Mouse (Mus musculus) MEL (cell line): ENCODE results near the gene Wnk3. TPM values are rescaled to one million over a fixed set of nuclear protein-coding genes. Genes with fewer than 3 reads are reported as not detected.

Source experiments
- DNase-seq: peaks from one replicate; pipeline ENCODE4 v3.0.0; 2011; ENCODE audit warnings: low read depth, low spot score
- H3K27ac ChIP-seq: 2 replicates; pipeline ENCODE4 v1.5.1; 2012; ENCODE audit warnings: low read depth, mild to moderate bottlenecking, control low read depth, low read length, moderate library complexity; ENCODE audit not compliant: control insufficient read depth
- H3K27me3 ChIP-seq, 2 experiments: fragments of 150-350 bp in 1 of 2; sonication (generic) in 1 of 2; 2 replicates each; pipeline ENCODE4 v1.6.1; 2012; ENCODE audit warnings: low read length in 2 of 2, mild to moderate bottlenecking in 2 of 2, improper control_type of control experiment in 1 of 2, moderate library complexity in 1 of 2; ENCODE audit not compliant: insufficient read depth in 2 of 2, control insufficient read depth in 1 of 2
- H3K36me3 ChIP-seq, 2 experiments: 2 replicates each; pipeline ENCODE4 v1.6.1; 2012 to 2014; ENCODE audit warnings: low read length in 2 of 2, improper control_type of control experiment in 1 of 2, inconsistent platforms in 1 of 2, mild to moderate bottlenecking in 1 of 2; ENCODE audit not compliant: insufficient read depth in 2 of 2, control insufficient read depth in 1 of 2
- H3K4me1 ChIP-seq, 2 experiments: fragments of 150-350 bp in 1 of 2; sonication (generic) in 1 of 2; 2 replicates each; pipeline ENCODE4 v1.6.1; 2012; ENCODE audit warnings: low read length in 2 of 2, improper control_type of control experiment in 1 of 2, mild to moderate bottlenecking in 1 of 2; ENCODE audit not compliant: insufficient read depth in 2 of 2, control insufficient read depth in 1 of 2
- H3K4me3 ChIP-seq, 2 experiments: fragments of 150-350 bp in 1 of 2; sonication (generic) in 1 of 2; 2 replicates each; pipeline ENCODE4 v1.5.1; 2012; ENCODE audit warnings: low read depth in 2 of 2, low read length in 2 of 2, mild to moderate bottlenecking in 2 of 2, moderate library complexity in 2 of 2, control low read depth in 1 of 2, improper control_type of control experiment in 1 of 2; ENCODE audit not compliant: control insufficient read depth in 1 of 2, insufficient read depth in 1 of 2
- H3K79me2 ChIP-seq: 2 replicates; pipeline ENCODE4 v1.6.1; 2012; ENCODE audit warnings: mild to moderate bottlenecking, low read length, moderate library complexity; ENCODE audit not compliant: control insufficient read depth, poor library complexity, insufficient read depth
- H3K9ac ChIP-seq: 2 replicates; pipeline ENCODE4 v1.6.1; 2012; ENCODE audit warnings: low read depth, mild to moderate bottlenecking, control low read depth, low read length, moderate library complexity; ENCODE audit not compliant: control insufficient read depth, poor library complexity, severe bottlenecking
- H3K9me3 ChIP-seq: fragments of 150-350 bp; sonication (generic); replicated peaks from 2 replicates; pipeline ENCODE4 v1.6.1; 2012; ENCODE audit warnings: mild to moderate bottlenecking, low read length, improper control_type of control experiment, moderate library complexity; ENCODE audit not compliant: insufficient read depth
- CHD1 ChIP-seq: IDR thresholded peaks from 2 replicates; pipeline ENCODE4 v1.6.1; 2012; ENCODE audit warnings: low read depth, mild to moderate bottlenecking, inconsistent platforms, low read length, improper control_type of control experiment
- CHD2 ChIP-seq: IDR thresholded peaks from 2 replicates; pipeline ENCODE4 v1.6.1; 2011; ENCODE audit warnings: low read length, improper control_type of control experiment
- CTCF ChIP-seq, 3 experiments: IDR thresholded peaks in 2 of 3; conservative IDR thresholded peaks in 1 of 3; 2 replicates each; pipeline ENCODE4 v1.5.1; 2011 to 2012; ENCODE audit warnings: low read length in 3 of 3, low read depth in 2 of 3, mild to moderate bottlenecking in 2 of 3, improper control_type of control experiment in 1 of 3, inconsistent platforms in 1 of 3, mixed read lengths in 1 of 3, moderate library complexity in 1 of 3; ENCODE audit not compliant: control insufficient read depth in 1 of 3, insufficient read depth in 1 of 3, poor library complexity in 1 of 3, severe bottlenecking in 1 of 3
- E2F4 ChIP-seq: IDR thresholded peaks from 2 replicates; pipeline ENCODE4 v1.6.1; 2011; ENCODE audit warnings: low read depth, low read length, improper control_type of control experiment, borderline replicate concordance
- ELF1 ChIP-seq: IDR thresholded peaks from 2 replicates; pipeline ENCODE4 v1.6.1; 2014; ENCODE audit warnings: low read depth, mild to moderate bottlenecking, inconsistent platforms, low read length, improper control_type of control experiment, moderate library complexity
- EP300 ChIP-seq, 2 experiments: IDR thresholded peaks; 2 replicates each; pipeline ENCODE4 v1.6.1; 2011; ENCODE audit warnings: improper control_type of control experiment in 2 of 2, low read length in 2 of 2, low read depth in 1 of 2, mild to moderate bottlenecking in 1 of 2
- ETS1 ChIP-seq: IDR thresholded peaks from 2 replicates; pipeline ENCODE4 v1.6.1; 2012; ENCODE audit warnings: low read depth, mild to moderate bottlenecking, inconsistent platforms, low read length, improper control_type of control experiment, moderate library complexity
- GABPA ChIP-seq: IDR thresholded peaks from 2 replicates; pipeline ENCODE4 v1.6.1; 2012; ENCODE audit warnings: low read depth, mild to moderate bottlenecking, inconsistent platforms, low read length, improper control_type of control experiment, moderate library complexity
- GATA1 ChIP-seq: IDR thresholded peaks from 2 replicates; pipeline ENCODE4 v1.6.1; 2011; ENCODE audit warnings: low read depth, low read length, improper control_type of control experiment
- HCFC1 ChIP-seq: IDR thresholded peaks from 2 replicates; pipeline ENCODE4 v1.6.1; 2012; ENCODE audit warnings: low read depth, mild to moderate bottlenecking, inconsistent platforms, low read length, improper control_type of control experiment, moderate library complexity
- JUND ChIP-seq: IDR thresholded peaks from 2 replicates; pipeline ENCODE4 v1.6.1; 2011; ENCODE audit warnings: low read depth, mild to moderate bottlenecking, improper control_type of control experiment, low read length
- KAT2A ChIP-seq: conservative IDR thresholded peaks from 2 replicates; pipeline ENCODE4 v1.6.1; 2012; ENCODE audit warnings: low read depth, low read length, improper control_type of control experiment, inconsistent platforms
- MAFK ChIP-seq: IDR thresholded peaks from 2 replicates; pipeline ENCODE4 v1.6.1; 2011; ENCODE audit warnings: low read depth, mild to moderate bottlenecking, low read length, improper control_type of control experiment, borderline replicate concordance
- MAZ ChIP-seq: IDR thresholded peaks from 2 replicates; pipeline ENCODE4 v1.6.1; 2012; ENCODE audit warnings: low read depth, mild to moderate bottlenecking, inconsistent platforms, low read length, improper control_type of control experiment
- MEF2A ChIP-seq: IDR thresholded peaks from 2 replicates; pipeline ENCODE4 v1.6.1; 2014; ENCODE audit warnings: low read depth, mild to moderate bottlenecking, inconsistent platforms, low read length, improper control_type of control experiment; ENCODE audit not compliant: poor library complexity, insufficient replicate concordance, severe bottlenecking; ENCODE audit errors: extremely low read depth
- MXI1 ChIP-seq: IDR thresholded peaks from 2 replicates; pipeline ENCODE4 v1.6.1; 2011; ENCODE audit warnings: mild to moderate bottlenecking, low read depth, low read length, improper control_type of control experiment
- MYB ChIP-seq: IDR thresholded peaks from 2 replicates; pipeline ENCODE4 v1.6.1; 2011; ENCODE audit warnings: mild to moderate bottlenecking, low read depth, low read length, improper control_type of control experiment
- MYC ChIP-seq: IDR thresholded peaks from 2 replicates; pipeline ENCODE4 v1.6.1; 2011; ENCODE audit warnings: low read depth, mild to moderate bottlenecking, low read length, improper control_type of control experiment, moderate library complexity
- NELFE ChIP-seq: IDR thresholded peaks from 2 replicates; pipeline ENCODE4 v1.6.1; 2011; ENCODE audit warnings: low read depth, low read length, improper control_type of control experiment
- NRF1 ChIP-seq: IDR thresholded peaks from 2 replicates; pipeline ENCODE4 v1.6.1; 2014; ENCODE audit warnings: low read depth, mild to moderate bottlenecking, inconsistent platforms, low read length, improper control_type of control experiment, moderate library complexity; ENCODE audit not compliant: poor library complexity, insufficient read depth, severe bottlenecking
- POLR2A ChIP-seq, 2 experiments: IDR thresholded peaks; 2 replicates each; pipeline ENCODE4 v1.6.1; 2011 to 2012; ENCODE audit warnings: low read length in 2 of 2, mild to moderate bottlenecking in 2 of 2, control low read depth in 1 of 2, improper control_type of control experiment in 1 of 2, low read depth in 1 of 2, moderate library complexity in 1 of 2; ENCODE audit not compliant: control insufficient read depth in 1 of 2, insufficient read depth in 1 of 2, poor library complexity in 1 of 2
- POLR2AphosphoS2 ChIP-seq: IDR thresholded peaks from 2 replicates; pipeline ENCODE4 v1.6.1; 2011; ENCODE audit warnings: low read length, improper control_type of control experiment
- POLR2AphosphoS5 ChIP-seq: IDR thresholded peaks from 2 replicates; pipeline ENCODE4 v1.6.1; 2012; ENCODE audit warnings: low read depth, borderline replicate concordance, mild to moderate bottlenecking, inconsistent platforms, low read length, moderate library complexity, mixed read lengths
- RAD21 ChIP-seq: IDR thresholded peaks from 2 replicates; pipeline ENCODE4 v1.6.1; 2011; ENCODE audit warnings: mild to moderate bottlenecking, low read depth, low read length, improper control_type of control experiment
- RCOR1 ChIP-seq: IDR thresholded peaks from 2 replicates; pipeline ENCODE4 v1.6.1; 2012; ENCODE audit warnings: low read depth, mild to moderate bottlenecking, inconsistent platforms, low read length, improper control_type of control experiment
- SIN3A ChIP-seq: IDR thresholded peaks from 2 replicates; pipeline ENCODE4 v1.6.1; 2012; ENCODE audit warnings: low read length, improper control_type of control experiment, inconsistent platforms
- SMC3 ChIP-seq: IDR thresholded peaks from 2 replicates; pipeline ENCODE4 v1.6.1; 2011; ENCODE audit warnings: low read depth, low read length, improper control_type of control experiment
- TAL1 ChIP-seq: IDR thresholded peaks from 2 replicates; pipeline ENCODE4 v1.6.1; 2012; ENCODE audit warnings: mild to moderate bottlenecking, inconsistent platforms, low read length, moderate library complexity, mixed read lengths
- TBP ChIP-seq: IDR thresholded peaks from 2 replicates; pipeline ENCODE4 v1.8.0; 2011; ENCODE audit warnings: low read depth, low read length, improper control_type of control experiment
- TCF12 ChIP-seq: IDR thresholded peaks from 2 replicates; pipeline ENCODE4 v1.6.1; 2014; ENCODE audit warnings: low read depth, mild to moderate bottlenecking, inconsistent platforms, low read length, improper control_type of control experiment, moderate library complexity
- UBTF ChIP-seq: IDR thresholded peaks from 2 replicates; pipeline ENCODE4 v1.6.1; 2012; ENCODE audit warnings: low read depth, mild to moderate bottlenecking, inconsistent platforms, low read length, improper control_type of control experiment, moderate library complexity, borderline replicate concordance; ENCODE audit not compliant: insufficient read depth
- USF1 ChIP-seq: IDR thresholded peaks from 2 replicates; pipeline ENCODE4 v1.6.1; 2014; ENCODE audit warnings: low read depth, mild to moderate bottlenecking, inconsistent platforms, low read length, improper control_type of control experiment, moderate library complexity
- USF2 ChIP-seq, 2 experiments: IDR thresholded peaks; 2 replicates each; pipeline ENCODE4 v1.6.1; 2011 to 2012; ENCODE audit warnings: improper control_type of control experiment in 2 of 2, low read length in 2 of 2, borderline replicate concordance in 1 of 2, inconsistent platforms in 1 of 2, low read depth in 1 of 2, mild to moderate bottlenecking in 1 of 2; ENCODE audit not compliant: insufficient read depth in 1 of 2
- ZC3H11A ChIP-seq: IDR thresholded peaks from 2 replicates; pipeline ENCODE4 v1.6.1; 2012; ENCODE audit warnings: low read depth, mild to moderate bottlenecking, inconsistent platforms, low read length, improper control_type of control experiment
- ZKSCAN1 ChIP-seq: IDR thresholded peaks from 2 replicates; pipeline ENCODE4 v1.6.1; 2012; ENCODE audit warnings: low read depth, mild to moderate bottlenecking, inconsistent platforms, low read length, improper control_type of control experiment, moderate library complexity
- ZMIZ1 ChIP-seq: IDR thresholded peaks from 2 replicates; pipeline ENCODE4 v1.6.1; 2012; ENCODE audit warnings: low read depth, mild to moderate bottlenecking, inconsistent platforms, low read length, improper control_type of control experiment, moderate library complexity
- ZNF384 ChIP-seq: IDR thresholded peaks from 2 replicates; pipeline ENCODE4 v1.6.1; 2012; ENCODE audit warnings: low read depth, mild to moderate bottlenecking, inconsistent platforms, low read length, improper control_type of control experiment
- polyA plus RNA-seq, 2 experiments: library from polyadenylated mRNA; stranded (reverse) in 1 of 2; unstranded in 1 of 2; fragments of >175 nt in 1 of 2; fragments of >200 nt in 1 of 2; gene quantifications; 2 replicates each; pipeline versions ENCODE4 v1.2.1 to v1.2.4; 2012; ENCODE audit warnings: low replicate concordance in 2 of 2, low read depth in 1 of 2; ENCODE audit not compliant: insufficient read length in 2 of 2, insufficient read depth in 1 of 2, missing spikeins in 1 of 2
- total RNA-seq: library from RNA; depleted of rRNA; stranded (reverse); fragments of 300-350 nt; gene quantifications from 2 replicates; pipeline ENCODE4 v1.2.3, GENCODE M21; 2012

The Wnk3 gene
- total and polyA plus RNA-seq, 3 experiments, result 0.01 TPM; not detected in 2

DNA sequence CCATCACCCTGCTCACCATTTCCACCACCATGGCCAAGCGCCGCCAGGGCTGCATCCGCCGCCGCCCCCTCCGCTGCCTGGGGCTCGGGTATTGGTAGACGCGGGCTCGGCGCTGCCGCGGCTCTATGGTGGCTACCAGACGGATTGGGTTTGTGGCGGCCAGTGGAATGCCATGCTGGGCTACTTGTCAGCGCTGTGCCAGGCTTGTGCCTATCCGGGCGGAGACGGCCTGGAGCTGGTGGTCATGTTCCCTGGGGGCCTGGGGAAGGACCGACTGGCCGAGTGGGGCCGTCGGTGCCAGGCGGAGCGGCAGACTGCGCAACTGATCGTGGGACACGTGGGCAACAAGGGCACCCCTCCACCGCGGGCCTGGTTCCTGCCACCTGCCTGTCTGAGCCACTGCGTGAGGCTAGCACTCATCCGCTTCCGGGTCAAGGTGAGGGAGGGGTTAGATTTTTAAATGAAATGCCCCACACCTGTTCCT lies 146.7 kb downstream of the Wnk3 start:
- peak; percentile 76 for DNase-seq
- peak overlapping the region; percentile 95 for H3K9ac ChIP-seq
- peaks cover 7 to 33% of the 10 kb centered on the region in 2 experiments; a peak in 3 of 4 replicates for H3K36me3 ChIP-seq
- peak overlapping the region; percentile 84 for H3K27ac ChIP-seq
- peaks cover 44% of the 10 kb centered on the region for H3K79me2 ChIP-seq
- peaks cover 2 to 16% of the 10 kb centered on the region in 2 experiments for H3K4me1 ChIP-seq
- peak overlapping the region; percentile 91 to 92 for H3K4me3 ChIP-seq
- no peaks in the 10 kb centered on the region for H3K9me3 ChIP-seq
- no peaks in the 10 kb centered on the region for H3K27me3 ChIP-seq
- TF ChIP-seq NRF1, result 0 out of 2 replicates have a peak, but pooled peaks have one; percentile 11
- no peak for TF ChIP-seq MAFK
- peak; percentile 79 for TF ChIP-seq HCFC1
- no peak for TF ChIP-seq GATA1
- TF ChIP-seq RAD21, result no peak
- TF ChIP-seq KAT2A, result no peak; the same call in 1 of the 2 replicates
- no peak for TF ChIP-seq CTCF (IDR thresholded peaks at IDR 0.05 in 2 of 3, conservative IDR thresholded peaks at IDR 0.05 in 1 of 3; ENCODE audit: control insufficient read depth in 1 of 3, insufficient read depth in 1 of 3, low read depth in 2 of 3, low read length in 3 of 3, poor library complexity in 1 of 3, severe bottlenecking in 1 of 3)
- no peak for TF ChIP-seq ZC3H11A
- TF ChIP-seq POLR2AphosphoS2, result 0 out of 2 replicates have a peak, but pooled peaks have one; percentile 61
- TF ChIP-seq CHD1, result no peak
- TF ChIP-seq SMC3, result no peak
- TF ChIP-seq JUND, result no peak
- no peak for TF ChIP-seq ZMIZ1
- TF ChIP-seq POLR2AphosphoS5, result no peak
- TF ChIP-seq TAL1, result no peak
- no peak for TF ChIP-seq MAZ
- TF ChIP-seq E2F4, result no peak
- TF ChIP-seq POLR2A (IDR thresholded peaks at IDR 0.05; ENCODE audit: control insufficient read depth in 1 of 2, insufficient read depth in 1 of 2, low read depth in 1 of 2, low read length in 2 of 2, poor library complexity in 1 of 2), result peak; percentile 18 to 67; a peak in 2 of 4 replicates
- 0 out of 2 replicates have a peak, but pooled peaks have one; percentile 50 for TF ChIP-seq SIN3A
- TF ChIP-seq RCOR1, result no peak
- no peak for TF ChIP-seq ZNF384
- no peak for TF ChIP-seq UBTF
- TF ChIP-seq MYB, result no peak
- TF ChIP-seq GABPA, result no peak
- TF ChIP-seq MEF2A, result no peak
- TF ChIP-seq USF2 (IDR thresholded peaks at IDR 0.05; ENCODE audit: borderline replicate concordance in 1 of 2, insufficient read depth in 1 of 2, low read depth in 1 of 2, low read length in 2 of 2), result no peak
- no peak for TF ChIP-seq NELFE
- no peak for TF ChIP-seq TBP
- TF ChIP-seq MXI1, result peak; percentile 92
- TF ChIP-seq ZKSCAN1, result no peak
- no peak for TF ChIP-seq EP300 (IDR thresholded peaks at IDR 0.05; ENCODE audit: low read depth in 1 of 2, low read length in 2 of 2)
- no peak for TF ChIP-seq ETS1
- TF ChIP-seq TCF12, result no peak; the same call in 1 of the 2 replicates
- TF ChIP-seq ELF1, result peak; percentile 62; the same call in 1 of the 2 replicates
- TF ChIP-seq MYC, result peak; percentile 90
- peak; percentile 77 for TF ChIP-seq USF1
- no peak for TF ChIP-seq CHD2
